ENCODE assay signal across 13 mouse cellular contexts in the genomic region with DNA sequence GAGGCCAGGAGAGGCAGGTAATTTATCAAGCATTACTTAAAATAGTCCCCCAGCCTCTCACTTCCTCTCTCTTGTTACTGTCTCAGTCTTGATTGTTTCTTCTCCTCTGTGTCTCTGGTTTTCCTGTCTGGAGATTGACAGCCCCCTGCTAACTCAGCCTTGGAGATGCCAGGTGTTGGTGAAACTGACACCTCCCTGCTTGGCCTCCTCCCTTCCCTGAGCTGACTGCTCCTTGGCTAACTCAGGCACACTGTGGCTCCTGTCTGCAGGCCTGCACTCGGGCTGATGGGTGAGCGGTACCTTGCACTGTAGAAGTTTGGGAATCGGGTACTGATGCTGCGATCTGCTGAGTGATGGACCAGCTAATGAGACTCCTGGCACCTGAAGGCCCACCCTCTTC.
"Had no signal": no experiment of that assay in that cellular context is flagged by ENCODE, and none has a peak within 500 bp of the region (broad histone marks: within the 10 kb centered on the region; RNA-seq: fewer than 3 reads in every experiment).

No protein-coding gene starts in this region.

- H3K9me3 ChIP-seq: kidney, embryonic 15.5 days; stomach, embryonic 15.5 days had no signal

- H3K27me3 ChIP-seq: stomach, embryonic 15.5 days had no signal

- H3K27ac ChIP-seq: kidney, embryonic 15.5 days; left cerebral cortex, adult 2 months; liver, embryonic 14.5 days; stomach, embryonic 15.5 days had no signal

- H3K9ac ChIP-seq: kidney, embryonic 15.5 days; liver, embryonic 14.5 days; liver, postnatal 0 days; stomach, embryonic 15.5 days had no signal

- H3K4me2 ChIP-seq: kidney, embryonic 15.5 days; midbrain, embryonic 11.5 days; stomach, embryonic 15.5 days had no signal

- H3K4me1 ChIP-seq: stomach, embryonic 15.5 days had no signal

- H3K4me3 ChIP-seq: kidney, embryonic 15.5 days; left cerebral cortex, adult 2 months; stomach, embryonic 15.5 days had no signal

- ATAC-seq: liver, postnatal 0 days had no signal

- H3K36me3 ChIP-seq: kidney, embryonic 15.5 days; stomach, embryonic 15.5 days had no signal

- DNase-seq: kidney, adult 11 months; kidney, postnatal 25 days; layer of hippocampus, postnatal 36 days; liver, postnatal 0 days; lung, postnatal 14 days; lung, postnatal 4 days; midbrain, embryonic 14.5 days; thymus, postnatal 25 days had no signal
